Mouse (Mus musculus): ENCODE data around the gene Ndc80. TPM values are rescaled to one million over a fixed set of nuclear protein-coding genes. Genes with fewer than 3 reads are reported as not detected.
"Not testable (repeated sequence)": the region's sequence is repeated elsewhere in the genome, so short reads cannot be mapped to it uniquely, and the experiment has no call there.

Gene Ndc80
- polyA plus RNA-seq (2015; fragmentation: Nextera tagmentation; extraction: Ambion mirVana): 7.8 and 9.1 TPM in 2 replicates

DNA sequence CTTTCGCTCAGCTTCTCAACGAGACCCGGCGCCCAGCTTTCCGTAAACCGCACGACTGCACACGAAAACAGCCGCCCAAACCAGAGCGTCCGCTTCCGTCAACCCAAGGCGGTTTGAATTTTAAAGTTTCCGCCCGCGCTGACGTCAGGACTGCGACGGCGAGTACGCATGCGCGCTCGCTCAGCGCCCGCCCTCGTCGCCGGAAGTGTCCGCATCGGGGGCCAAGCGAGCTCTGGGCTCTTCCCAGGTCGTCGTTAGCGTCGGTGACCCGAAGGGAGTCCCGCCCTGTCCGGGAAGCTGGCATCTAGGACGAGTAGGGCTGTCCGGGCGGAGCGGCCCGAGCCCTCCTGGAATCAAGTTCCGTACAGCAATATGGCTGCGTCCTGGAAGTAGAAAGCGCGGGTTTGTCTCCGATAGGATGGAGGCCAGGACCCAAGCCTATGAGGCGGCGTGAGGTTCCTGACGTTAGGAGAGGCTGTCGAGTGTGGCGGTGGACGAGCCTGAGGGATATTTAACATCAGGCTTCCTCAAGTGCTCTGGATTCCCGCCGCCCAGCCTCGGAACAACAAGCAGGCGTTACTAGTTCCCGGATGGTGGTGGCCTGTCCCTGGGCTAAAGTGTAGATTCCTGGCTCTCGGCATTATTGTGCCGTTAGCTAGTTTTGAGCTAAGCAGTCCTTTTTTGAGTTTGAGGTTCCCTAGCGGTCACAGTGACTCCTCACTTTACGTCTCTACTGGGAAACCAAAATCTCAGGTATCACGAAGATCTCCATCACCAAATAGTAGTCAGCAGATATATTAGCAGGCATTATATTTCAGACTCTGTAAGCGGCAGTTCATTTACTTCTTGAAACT is at the start of gene Ndc80:
Gene Ndc80, minus strand, starts transcription at position 147 of the 854 bp plus-strand sequence.
- WGBS: under 1% methylated on average over 66 of the region's 66 CpGs
- Histone ChIP-seq H3K27me3 (replicated peaks; ENCODE audit: control insufficient read depth, insufficient read depth, low read length) (no peaks in the 10 kb centered on the region), H3K36me3 (ENCODE audit: control insufficient read depth, insufficient read depth, low read length) (no peaks in the 10 kb centered on the region), H3K9ac (ENCODE audit: low read depth, low read length) (peak within 1 kb of the TSS; percentile 79), H3K4me3 (ENCODE audit: low read length) (peak within 1 kb of the TSS; percentile 62), H3K9me3 (ENCODE audit: control insufficient read depth, low read length) (no peaks in the 10 kb centered on the region), H3K27ac (ENCODE audit: low read depth, low read length) (peak within 1 kb of the TSS; percentile 98), H3K4me2 (ENCODE audit: low read length) (peak within 1 kb of the TSS; percentile 90), H3K4me1 (ENCODE audit: control insufficient read depth, insufficient read depth, low read depth, low read length) (peaks cover 8% of the 10 kb centered on the region)
- peak; percentile 99 for ATAC-seq

DNA sequence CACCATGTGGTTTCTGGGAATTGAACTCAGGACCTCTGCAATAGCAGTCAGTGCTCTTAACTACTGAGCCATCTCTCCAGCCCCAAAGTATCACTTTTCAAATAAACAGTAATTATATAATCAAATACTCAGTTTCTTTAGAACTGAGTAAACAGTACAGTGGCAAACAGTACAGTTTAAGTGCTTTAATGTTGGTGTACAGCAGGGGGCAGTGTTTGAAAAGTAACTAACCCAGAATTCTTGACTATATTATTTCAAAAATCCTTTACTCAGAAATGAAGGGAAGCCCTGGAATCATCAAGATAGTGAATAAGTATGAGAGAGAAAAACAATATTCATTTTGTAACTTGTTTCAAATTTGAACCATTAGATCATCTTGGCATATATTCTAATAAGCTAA is 35.0 kb upstream of the Ndc80 start:
- H3K27me3 ChIP-seq (replicated peaks; ENCODE audit: control insufficient read depth, insufficient read depth, low read length): no peaks in the 10 kb centered on the region
- H3K4me1 ChIP-seq (ENCODE audit: control insufficient read depth, insufficient read depth, low read depth, low read length): no peaks in the 10 kb centered on the region
- ATAC-seq: no peak
- H3K4me3 ChIP-seq (ENCODE audit: low read length): no peak overlapping the region
- no peak overlapping the region for H3K9ac ChIP-seq (ENCODE audit: low read depth, low read length)
- no peaks in the 10 kb centered on the region for H3K36me3 ChIP-seq (ENCODE audit: control insufficient read depth, insufficient read depth, low read length)
- H3K27ac ChIP-seq (ENCODE audit: low read depth, low read length): no peak overlapping the region
- H3K9me3 ChIP-seq (ENCODE audit: control insufficient read depth, low read length): no peaks in the 10 kb centered on the region
- H3K4me2 ChIP-seq (ENCODE audit: low read length): no peak overlapping the region

- peak overlapping the region; percentile 59 for H3K4me3 ChIP-seq (ENCODE audit: low read length)
- no peaks in the 10 kb centered on the region for H3K36me3 ChIP-seq (ENCODE audit: control insufficient read depth, insufficient read depth, low read length)
- ATAC-seq: no peak
- H3K4me2 ChIP-seq (ENCODE audit: low read length): peak overlapping the region; percentile 83
- 14% methylated on average over 11 of the region's 11 CpGs for WGBS
- H3K9ac ChIP-seq (ENCODE audit: low read depth, low read length): peak overlapping the region; percentile 8; the same call in 1 of the 2 replicates
- H3K27ac ChIP-seq (ENCODE audit: low read depth, low read length): no peak overlapping the region
- H3K27me3 ChIP-seq (replicated peaks; ENCODE audit: control insufficient read depth, insufficient read depth, low read length): peaks cover 13% of the 10 kb centered on the region
- H3K9me3 ChIP-seq (ENCODE audit: control insufficient read depth, low read length): no peaks in the 10 kb centered on the region
- peaks cover 6% of the 10 kb centered on the region for H3K4me1 ChIP-seq (ENCODE audit: control insufficient read depth, insufficient read depth, low read depth, low read length)
Measured at GRCm38 (mm10) chr17:71552901-71553300, 26.2 kb upstream of the Ndc80 start.

- under 1% methylated on average over 57 of the region's 78 CpGs for WGBS
- peaks cover 13% of the 10 kb centered on the region for H3K27me3 ChIP-seq (replicated peaks; ENCODE audit: control insufficient read depth, insufficient read depth, low read length)
- H3K9me3 ChIP-seq (ENCODE audit: control insufficient read depth, low read length): no peaks in the 10 kb centered on the region
- peak within 1 kb of the TSS; percentile 77 for H3K27ac ChIP-seq (ENCODE audit: low read depth, low read length)
- peaks cover 6% of the 10 kb centered on the region for H3K4me1 ChIP-seq (ENCODE audit: control insufficient read depth, insufficient read depth, low read depth, low read length)
- peak within 1 kb of the TSS; percentile 77 for H3K9ac ChIP-seq (ENCODE audit: low read depth, low read length)
- H3K4me2 ChIP-seq (ENCODE audit: low read length): peak within 1 kb of the TSS; percentile 83
- peak; percentile 97 for ATAC-seq
- H3K36me3 ChIP-seq (ENCODE audit: control insufficient read depth, insufficient read depth, low read length): no peaks in the 10 kb centered on the region
- H3K4me3 ChIP-seq (ENCODE audit: low read length): peak within 1 kb of the TSS; percentile 59
Measured at GRCm38 (mm10) chr17:71551757-71552451, 25.2 kb upstream of the Ndc80 start, which contains the start of gene Spdya. Gene Spdya (plus strand): TSS chr17:71552061.

DNA sequence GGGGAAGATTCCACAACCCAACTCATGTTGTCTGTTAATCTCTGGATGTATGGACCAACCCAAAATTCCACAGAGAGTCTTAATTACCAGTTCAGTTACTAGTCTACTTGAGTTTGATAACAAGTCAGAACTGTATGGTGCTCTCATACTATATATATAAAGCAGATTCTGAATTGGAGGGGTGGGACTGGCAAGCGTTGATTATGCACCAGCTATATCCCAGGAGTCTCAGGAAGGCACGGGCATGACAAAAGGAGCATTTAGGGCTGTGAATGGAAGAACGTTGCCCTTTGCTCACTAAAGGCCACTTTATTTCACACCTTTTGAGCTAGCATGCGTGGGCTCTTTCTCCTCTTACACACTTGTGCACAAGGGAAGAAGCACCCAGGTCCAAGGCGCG is 24.7 kb upstream of the Ndc80 start:
- 5% methylated on average over 6 of the region's 6 CpGs for WGBS
- peak overlapping the region; percentile 83 for H3K4me2 ChIP-seq (ENCODE audit: low read length)
- H3K9ac ChIP-seq (ENCODE audit: low read depth, low read length): peak overlapping the region; percentile 77
- no peaks in the 10 kb centered on the region for H3K36me3 ChIP-seq (ENCODE audit: control insufficient read depth, insufficient read depth, low read length)
- H3K4me3 ChIP-seq (ENCODE audit: low read length): peak overlapping the region; percentile 59
- H3K9me3 ChIP-seq (ENCODE audit: control insufficient read depth, low read length): no peaks in the 10 kb centered on the region
- H3K27ac ChIP-seq (ENCODE audit: low read depth, low read length): peak overlapping the region; percentile 77
- peaks cover 6% of the 10 kb centered on the region for H3K4me1 ChIP-seq (ENCODE audit: control insufficient read depth, insufficient read depth, low read depth, low read length)
- peak; percentile 16; the same call in 1 of the 2 replicates for ATAC-seq
- H3K27me3 ChIP-seq (replicated peaks; ENCODE audit: control insufficient read depth, insufficient read depth, low read length): peaks cover 13% of the 10 kb centered on the region

DNA sequence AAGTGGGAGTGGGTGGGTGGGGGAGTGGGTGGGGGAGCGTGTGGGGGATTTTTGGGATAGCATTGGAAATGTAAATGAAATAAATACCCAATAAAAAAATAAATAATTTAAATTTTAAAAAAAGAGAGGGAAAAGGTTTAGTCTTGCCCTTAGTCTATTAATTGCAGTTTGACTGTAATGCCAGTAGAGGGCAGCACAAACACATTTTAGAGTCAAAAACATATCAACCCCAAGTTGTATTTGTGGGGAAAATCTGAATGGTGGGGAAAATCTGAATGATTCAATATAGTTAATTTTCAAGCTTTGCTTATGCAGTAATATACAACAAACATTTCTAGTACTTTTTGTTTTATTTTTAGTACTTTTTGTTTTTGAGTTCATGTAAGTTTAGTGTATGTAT is 21.9 kb upstream of the Ndc80 start:
- Histone ChIP-seq H3K4me3 (ENCODE audit: low read length) (no peak overlapping the region), H3K36me3 (ENCODE audit: control insufficient read depth, insufficient read depth, low read length) (no peaks in the 10 kb centered on the region), H3K9ac (ENCODE audit: low read depth, low read length) (no peak overlapping the region), H3K9me3 (ENCODE audit: control insufficient read depth, low read length) (no peaks in the 10 kb centered on the region), H3K4me1 (ENCODE audit: control insufficient read depth, insufficient read depth, low read depth, low read length) (peaks cover 6% of the 10 kb centered on the region), H3K27ac (ENCODE audit: low read depth, low read length) (no peak overlapping the region), H3K27me3 (replicated peaks; ENCODE audit: control insufficient read depth, insufficient read depth, low read length) (peaks cover 8% of the 10 kb centered on the region), H3K4me2 (ENCODE audit: low read length) (no peak overlapping the region)
- 0% methylated on average over 1 of the region's 1 CpGs for WGBS
- ATAC-seq: no peak

DNA sequence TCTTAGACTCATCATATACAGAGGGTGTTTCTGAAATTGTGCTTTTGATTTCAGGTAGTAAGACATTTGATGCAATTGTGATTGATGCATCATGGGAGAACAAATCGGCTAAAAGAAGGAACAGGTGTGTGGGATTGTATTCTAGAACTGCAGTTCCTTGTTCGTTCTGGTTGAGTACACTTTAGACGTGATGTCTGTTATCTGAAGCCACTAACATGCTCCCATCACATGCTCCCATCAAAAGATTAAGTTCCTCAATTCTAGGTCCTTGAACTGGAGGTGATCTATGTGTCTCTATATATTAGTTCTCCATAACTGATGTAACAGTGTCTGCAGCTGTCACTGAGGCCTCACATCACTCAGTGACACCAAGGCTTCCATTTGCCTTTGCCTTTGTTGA is 10.5 kb upstream of the Ndc80 start:
- 88% methylated on average over 3 of the region's 3 CpGs for WGBS
- Histone ChIP-seq H3K9ac (ENCODE audit: low read depth, low read length) (no peak overlapping the region), H3K4me1 (ENCODE audit: control insufficient read depth, insufficient read depth, low read depth, low read length) (no peaks in the 10 kb centered on the region), H3K4me3 (ENCODE audit: low read length) (no peak overlapping the region), H3K9me3 (ENCODE audit: control insufficient read depth, low read length) (no peaks in the 10 kb centered on the region), H3K27ac (ENCODE audit: low read depth, low read length) (no peak overlapping the region), H3K36me3 (ENCODE audit: control insufficient read depth, insufficient read depth, low read length) (no peaks in the 10 kb centered on the region), H3K4me2 (ENCODE audit: low read length) (no peak overlapping the region), H3K27me3 (replicated peaks; ENCODE audit: control insufficient read depth, insufficient read depth, low read length) (no peaks in the 10 kb centered on the region)
- no peak for ATAC-seq

- ATAC-seq; H3K9ac ChIP-seq (ENCODE audit: low read depth, low read length); H3K27me3 ChIP-seq (replicated peaks; ENCODE audit: control insufficient read depth, insufficient read depth, low read length); H3K4me1 ChIP-seq (ENCODE audit: control insufficient read depth, insufficient read depth, low read depth, low read length); H3K4me2 ChIP-seq (ENCODE audit: low read length); H3K36me3 ChIP-seq (ENCODE audit: control insufficient read depth, insufficient read depth, low read length); H3K9me3 ChIP-seq (ENCODE audit: control insufficient read depth, low read length); H3K27ac ChIP-seq (ENCODE audit: low read depth, low read length); H3K4me3 ChIP-seq (ENCODE audit: low read length): not testable (repeated sequence)
- WGBS: 80% methylated on average over 1 of the region's 1 CpGs
Measured at GRCm38 (mm10) chr17:71535595-71535994, 8.9 kb upstream of the Ndc80 start.

GRCm38 (mm10) chr17:71528042-71528441 is 1.4 kb upstream of the Ndc80 start:
- H3K4me1 ChIP-seq (ENCODE audit: control insufficient read depth, insufficient read depth, low read depth, low read length): peaks cover 8% of the 10 kb centered on the region
- no peak for ATAC-seq
- H3K27me3 ChIP-seq (replicated peaks; ENCODE audit: control insufficient read depth, insufficient read depth, low read length): no peaks in the 10 kb centered on the region
- H3K4me3 ChIP-seq (ENCODE audit: low read length): no peak overlapping the region
- no peak overlapping the region for H3K27ac ChIP-seq (ENCODE audit: low read depth, low read length)
- no peaks in the 10 kb centered on the region for H3K9me3 ChIP-seq (ENCODE audit: control insufficient read depth, low read length)
- H3K9ac ChIP-seq (ENCODE audit: low read depth, low read length): no peak overlapping the region
- no peaks in the 10 kb centered on the region for H3K36me3 ChIP-seq (ENCODE audit: control insufficient read depth, insufficient read depth, low read length)
- H3K4me2 ChIP-seq (ENCODE audit: low read length): no peak overlapping the region
